Comparison of ENCODE assay signal across 7 mouse cellular contexts in the genomic region with DNA sequence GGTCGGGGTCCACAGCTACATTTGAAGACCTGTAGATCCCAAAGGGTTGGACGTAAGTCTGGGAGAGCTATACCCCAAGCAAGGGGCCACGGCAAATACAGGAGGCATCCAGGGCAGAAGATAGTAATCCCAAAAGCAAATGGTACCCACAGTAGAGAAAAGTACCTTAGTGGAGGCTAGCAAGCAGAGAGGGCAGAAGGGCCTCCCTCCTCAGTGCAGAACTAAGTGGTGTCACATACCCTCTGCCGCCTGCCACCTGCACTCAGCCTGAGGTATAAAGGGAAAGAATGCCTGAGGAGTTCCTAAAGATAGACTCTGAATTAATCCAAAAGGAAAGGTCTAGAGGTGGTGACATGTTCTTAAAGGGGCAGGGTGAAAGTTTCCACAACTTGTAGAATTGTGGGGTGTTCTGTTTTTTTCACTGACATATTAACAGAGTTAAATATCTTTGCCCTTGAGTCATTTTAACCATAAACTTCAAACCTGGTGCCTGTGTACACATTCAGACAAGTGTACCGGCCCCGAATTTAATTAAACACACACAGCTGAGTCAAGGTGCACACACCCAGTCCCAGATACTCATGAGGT. TPM values are rescaled to one million over a fixed set of nuclear protein-coding genes. Genes with fewer than 3 reads are reported as not detected.
DNase-seq lines count a peak whose midpoint lies in the region; ATAC-seq and TF ChIP-seq lines count a peak whose summit lies in the region.

No protein-coding gene starts in this region.

- H3K27ac ChIP-seq in cortical plate, adult 2 months (ENCODE audit: insufficient read depth, low read length), result peak overlapping the region; percentile 14; the same call in 1 of the 2 replicates
- H3K27ac ChIP-seq in forebrain, embryonic 12.5 days, result peak overlapping the region; percentile 98
- H3K27ac ChIP-seq in hindbrain, postnatal 0 days, result peak overlapping the region; percentile 90
- H3K27ac ChIP-seq in midbrain, embryonic 12.5 days (replicated peaks), result peak overlapping the region; percentile 99

- H3K9me3 ChIP-seq in forebrain, embryonic 12.5 days, result no peaks in the 10 kb centered on the region
- no peaks in the 10 kb centered on the region for H3K9me3 ChIP-seq in hindbrain, postnatal 0 days (ENCODE audit: low read length)
- no peaks in the 10 kb centered on the region for H3K9me3 ChIP-seq in midbrain, embryonic 12.5 days

- 50% methylated on average over 6 of the region's 6 CpGs for WGBS in forebrain, embryonic 12.5 days
- 72% methylated on average over 6 of the region's 6 CpGs for WGBS in hindbrain, postnatal 0 days
- WGBS in midbrain, embryonic 12.5 days, result 58% methylated on average over 6 of the region's 6 CpGs

- H3K36me3 ChIP-seq in forebrain, embryonic 12.5 days (replicated peaks), result no peaks in the 10 kb centered on the region
- no peaks in the 10 kb centered on the region for H3K36me3 ChIP-seq in hindbrain, postnatal 0 days (ENCODE audit: insufficient read depth, low read length)
- H3K36me3 ChIP-seq in midbrain, embryonic 12.5 days, result no peaks in the 10 kb centered on the region

- no peaks in the 10 kb centered on the region for H3K27me3 ChIP-seq in forebrain, embryonic 12.5 days
- no peaks in the 10 kb centered on the region for H3K27me3 ChIP-seq in hindbrain, postnatal 0 days (ENCODE audit: insufficient read depth, low read length)
- no peaks in the 10 kb centered on the region for H3K27me3 ChIP-seq in midbrain, embryonic 12.5 days

- no peak for TF ChIP-seq POLR2A in cortical plate, adult 2 months (IDR thresholded peaks at IDR 0.05; ENCODE audit: extremely low read depth, insufficient read depth, low read length)

- H3K4me3 ChIP-seq in cortical plate, adult 2 months (ENCODE audit: insufficient read depth, low read length), result no peak overlapping the region
- H3K4me3 ChIP-seq in forebrain, embryonic 12.5 days (replicated peaks), result no peak overlapping the region
- no peak overlapping the region for H3K4me3 ChIP-seq in hindbrain, postnatal 0 days (ENCODE audit: low read length)
- no peak overlapping the region for H3K4me3 ChIP-seq in midbrain, embryonic 12.5 days

- no peaks in the 10 kb centered on the region for H3K4me1 ChIP-seq in cortical plate, adult 2 months (ENCODE audit: control insufficient read depth, insufficient read depth, low read length)
- peaks cover 30% of the 10 kb centered on the region for H3K4me1 ChIP-seq in forebrain, embryonic 12.5 days
- peaks cover 8% of the 10 kb centered on the region; the same call in 1 of the 2 replicates for H3K4me1 ChIP-seq in hindbrain, postnatal 0 days (ENCODE audit: insufficient read depth, low read length)
- H3K4me1 ChIP-seq in midbrain, embryonic 12.5 days, result peaks cover 38% of the 10 kb centered on the region

- peak overlapping the region; percentile 33; the same call in 1 of the 2 replicates for H3K9ac ChIP-seq in forebrain, embryonic 12.5 days
- no peak overlapping the region for H3K9ac ChIP-seq in hindbrain, postnatal 0 days (replicated peaks; ENCODE audit: low read length)
- H3K9ac ChIP-seq in midbrain, embryonic 12.5 days (replicated peaks), result no peak overlapping the region

- 0 out of 2 replicates have a peak overlapping the region, but pooled peaks have one; percentile 57 for H3K4me2 ChIP-seq in forebrain, embryonic 12.5 days
- no peak overlapping the region for H3K4me2 ChIP-seq in hindbrain, postnatal 0 days (ENCODE audit: low read depth, low read length)
- H3K4me2 ChIP-seq in midbrain, embryonic 12.5 days (replicated peaks), result no peak overlapping the region

- ATAC-seq in forebrain, embryonic 12.5 days (ENCODE audit: low FRiP score), result no peak
- no peak for ATAC-seq in hindbrain, postnatal 0 days
- ATAC-seq in midbrain, embryonic 12.5 days (ENCODE audit: low FRiP score, low read depth), result no peak
- ATAC-seq in erythroblast, adult 5-6 weeks (replicated peaks; ENCODE audit: low FRiP score, poor library complexity, severe bottlenecking), result no peak

- no peak for TF ChIP-seq CTCF in cortical plate, adult 2 months (IDR thresholded peaks at IDR 0.05; ENCODE audit: extremely low read depth, insufficient read depth, low read length)
- no peak for TF ChIP-seq CTCF in hindbrain, postnatal 0 days (IDR thresholded peaks at IDR 0.05; ENCODE audit: low read depth)

- no peak for DNase-seq in hindbrain, postnatal 0 days (ENCODE audit: low spot score)
- no peak for DNase-seq in urinary bladder, adult 18-20 months (ENCODE audit: low spot score in 2 of 2)
- DNase-seq in left cerebral cortex, adult 9 months (ENCODE audit: low spot score in 2 of 2), result no peak

RNA-seq across cellular contexts. Expression of gene Nedd4, which starts 21.0 kb away (rescaled TPM):
- 207 and 216 TPM in 2 replicates for polyA plus RNA-seq in cortical plate, adult 2 months (2012; rRNA removed)
- 731 and 774 TPM in 2 replicates for polyA plus RNA-seq in forebrain, embryonic 12.5 days (2016; fragmentation: Nextera tagmentation; extraction: Ambion mirVana)
- 393 and 416 TPM in 2 replicates for total RNA-seq in hindbrain, postnatal 0 days (2014; rRNA removed)
- polyA plus RNA-seq in hindbrain, postnatal 0 days (2015; fragmentation: Nextera tagmentation; extraction: Ambion mirVana), result 340 and 356 TPM in 2 replicates
- polyA plus RNA-seq in midbrain, embryonic 12.5 days (2016; fragmentation: Nextera tagmentation; extraction: Ambion mirVana), result 737 and 770 TPM in 2 replicates
- total RNA-seq in erythroblast, adult 5-6 weeks (2015; ENCODE audit: low replicate concordance), result 37.6 and 48.2 TPM in 2 replicates
- total RNA-seq in erythroblast, adult 5-6 weeks (2017; ENCODE audit: low replicate concordance), result 51.9 and 56.2 TPM in 2 replicates

Comparison
In these comparisons a context has a peak if more than half of its experiments do, and no peak if none do; other contexts are left out.
1. H3K27ac ChIP-seq: peak in every context shown above with its lines; median percentile 99 in midbrain, embryonic 12.5 days; 98 in forebrain, embryonic 12.5 days; 90 in hindbrain, postnatal 0 days; 14 in cortical plate, adult 2 months.